Mouse (Mus musculus): Measurements from ENCODE around the gene Zfp628. TPM values are rescaled to one million over a fixed set of nuclear protein-coding genes. Genes with fewer than 3 reads are reported as not detected.
"Not testable (repeated sequence)": the region's sequence is repeated elsewhere in the genome, so short reads cannot be mapped to it uniquely, and the experiment has no call there.

The Zfp628 gene
- 4.3 and 4.7 TPM in 2 replicates for polyA plus RNA-seq (2016; fragmentation: Nextera tagmentation; extraction: Ambion mirVana)

DNA sequence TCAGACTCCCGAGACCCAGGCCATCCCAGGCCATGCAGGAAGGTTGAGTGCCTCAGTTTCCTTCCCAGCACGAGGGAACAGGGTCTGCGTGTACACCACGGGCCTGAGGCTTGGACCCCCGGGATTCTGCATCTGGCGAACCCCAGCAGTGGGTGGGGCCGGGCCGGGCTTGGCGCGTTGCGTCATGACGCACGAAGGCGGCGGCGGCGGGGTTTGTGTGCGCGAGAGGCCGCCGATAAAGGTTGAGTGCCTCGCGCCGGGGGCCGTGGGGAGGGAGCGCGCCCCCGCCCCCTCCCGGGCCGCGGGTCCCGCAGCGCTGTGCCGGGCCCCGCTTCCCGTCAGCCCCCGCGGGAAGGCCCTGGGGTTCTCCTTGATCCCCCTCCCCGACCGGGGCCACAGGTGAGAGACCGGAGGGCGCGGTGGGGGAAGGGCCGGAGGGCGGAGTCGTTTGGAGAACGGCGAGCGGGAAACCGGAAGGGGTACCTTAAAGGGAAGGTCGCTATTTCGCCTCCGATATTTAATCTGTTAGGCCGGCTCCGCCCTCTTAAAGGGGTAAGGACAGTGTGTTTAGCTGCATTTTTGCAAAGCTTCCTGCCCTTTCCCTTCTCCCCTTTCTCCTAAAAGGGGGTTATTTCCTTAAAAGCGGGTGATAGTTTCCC, at the start of gene Zfp628:
TSS of gene Zfp628 (plus strand) at position 211 of the 659 bp plus-strand sequence.
- under 1% methylated on average over 52 of the region's 56 CpGs for WGBS
- no peaks in the 10 kb centered on the region for H3K9me3 ChIP-seq (replicated peaks)
- no peaks in the 10 kb centered on the region for H3K27me3 ChIP-seq (ENCODE audit: low read depth, poor library complexity, severe bottlenecking)
- peaks cover 36% of the 10 kb centered on the region for H3K4me1 ChIP-seq
- peak within 1 kb of the TSS; percentile 99 for H3K27ac ChIP-seq (replicated peaks)
- H3K4me3 ChIP-seq = peak within 1 kb of the TSS; percentile 83
- DNase-seq (ENCODE audit: low spot score) = peak; percentile 93
- H3K36me3 ChIP-seq = peaks cover 31% of the 10 kb centered on the region

DNA sequence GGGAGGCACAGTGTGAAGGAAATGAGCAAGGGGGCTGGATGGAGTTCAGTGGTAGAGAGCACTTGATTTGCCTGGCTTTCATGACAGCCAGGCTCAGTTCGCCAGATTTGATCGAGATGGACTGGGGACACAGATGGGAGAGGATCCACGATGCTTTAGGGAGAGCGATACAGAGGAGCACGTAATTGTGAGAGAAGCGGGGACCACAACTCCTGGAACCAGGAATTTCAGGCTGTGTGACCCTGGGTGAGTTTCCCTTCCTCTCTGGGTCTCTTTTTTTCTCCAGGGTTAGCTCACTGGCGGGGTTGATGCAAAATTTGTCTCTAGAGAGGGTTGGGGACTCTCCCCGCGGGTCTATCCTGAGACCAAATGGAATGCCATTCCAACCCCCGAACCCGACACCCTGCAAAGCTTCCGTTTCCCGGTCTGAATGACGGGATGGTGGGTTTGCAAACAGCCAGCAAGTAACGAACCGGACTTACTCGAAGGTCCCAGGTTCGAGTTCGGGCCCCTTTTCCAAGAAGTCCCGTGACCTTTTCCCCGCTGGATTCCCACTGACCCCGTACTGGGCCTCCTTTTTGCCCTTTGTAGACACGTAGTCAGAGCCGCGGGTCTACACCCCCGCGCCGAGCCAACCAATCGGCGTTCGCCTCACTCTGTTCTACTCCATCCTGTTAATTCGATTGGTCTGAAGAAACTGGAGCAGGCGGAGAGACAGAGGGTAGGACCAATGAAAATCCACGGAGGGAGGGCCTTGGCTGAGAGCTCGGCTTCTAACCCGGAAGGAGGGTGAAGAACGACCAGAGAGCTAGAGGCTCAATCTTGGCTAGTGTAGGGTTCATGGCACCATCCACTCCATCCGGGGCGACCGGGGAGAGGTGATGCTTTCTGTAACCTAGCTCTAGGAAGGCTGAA, 49.2 kb upstream of the Zfp628 start:
- Histone ChIP-seq H3K9me3 (replicated peaks) (no peaks in the 10 kb centered on the region; the same call in 1 of the 2 replicates), H3K36me3 (no peaks in the 10 kb centered on the region), H3K4me3 (peak overlapping the region; percentile 56), H3K27me3 (ENCODE audit: low read depth, poor library complexity, severe bottlenecking) (no peaks in the 10 kb centered on the region), H3K27ac (replicated peaks) (peak overlapping the region; percentile 89), H3K4me1 (peaks cover 17% of the 10 kb centered on the region)
- DNase-seq (ENCODE audit: low spot score) = peak; percentile 95
- 5% methylated on average over 40 of the region's 40 CpGs for WGBS

DNA sequence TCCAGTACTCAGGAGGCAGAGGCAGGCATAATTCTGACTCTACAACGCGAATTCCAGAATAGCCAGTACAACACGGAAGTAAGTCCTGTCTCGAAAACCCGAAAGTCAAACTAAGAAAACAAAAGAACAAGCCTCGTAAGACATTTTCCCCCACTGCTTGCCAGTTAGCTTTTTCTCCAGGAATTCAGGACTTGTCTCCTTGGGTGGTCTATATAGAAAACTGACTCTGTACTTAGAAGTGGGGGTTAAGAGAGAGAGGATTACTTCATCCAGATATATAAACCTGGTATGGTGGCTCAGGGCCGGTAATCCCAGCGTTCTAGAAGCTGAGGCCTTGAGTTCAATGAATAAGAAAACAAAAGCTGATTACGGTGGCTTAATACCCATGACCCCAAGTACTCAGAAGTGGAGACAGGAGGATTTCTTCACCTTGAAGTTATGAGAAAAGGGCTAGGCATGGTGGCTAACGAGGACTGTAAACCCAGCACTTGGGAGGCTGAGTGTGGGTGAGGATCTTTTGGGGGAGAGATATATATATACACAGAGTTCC, 48.3 kb upstream of the Zfp628 start:
- Histone ChIP-seq H3K27me3 (ENCODE audit: low read depth, poor library complexity, severe bottlenecking) (no peaks in the 10 kb centered on the region), H3K4me3 (peak overlapping the region; percentile 56), H3K9me3 (replicated peaks) (no peaks in the 10 kb centered on the region; the same call in 1 of the 2 replicates), H3K27ac (replicated peaks) (peak overlapping the region; percentile 89), H3K36me3 (no peaks in the 10 kb centered on the region), H3K4me1 (peaks cover 17% of the 10 kb centered on the region)
- DNase-seq (ENCODE audit: low spot score) = no peak
- WGBS = 39% methylated on average over 10 of the region's 10 CpGs

DNA sequence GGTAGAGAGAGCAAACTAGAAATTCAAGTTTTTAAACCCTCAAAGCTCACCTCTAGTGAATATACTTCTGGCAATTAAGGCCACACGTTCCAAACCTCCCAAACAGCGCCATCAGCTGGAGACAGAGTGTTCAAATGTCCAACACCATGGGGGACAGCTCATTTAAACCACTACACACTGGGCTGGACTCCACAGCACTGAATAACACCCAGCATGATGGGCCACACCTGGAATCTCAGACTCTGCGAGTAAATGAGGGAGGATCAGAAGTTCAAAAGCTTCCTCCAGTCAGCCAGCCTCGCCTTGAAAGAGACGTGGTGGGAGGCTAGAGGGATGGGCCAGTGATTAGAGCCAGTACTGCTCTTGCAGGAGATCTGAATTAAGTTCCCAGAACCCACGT, 44.9 kb upstream of the Zfp628 start, which contains the start of gene Isoc2b:
TSS of gene Isoc2b (minus strand) at position 126 of the 400 bp plus-strand sequence.
- Histone ChIP-seq H3K27me3 (ENCODE audit: low read depth, poor library complexity, severe bottlenecking) (no peaks in the 10 kb centered on the region), H3K36me3 (no peaks in the 10 kb centered on the region), H3K4me3 (no peak within 1 kb of the TSS), H3K9me3 (replicated peaks) (no peaks in the 10 kb centered on the region; the same call in 1 of the 2 replicates), H3K4me1 (peaks cover 17% of the 10 kb centered on the region), H3K27ac (replicated peaks) (no peak within 1 kb of the TSS)
- 62% methylated on average over 6 of the region's 6 CpGs for WGBS
- DNase-seq (ENCODE audit: low spot score) = no peak

DNA sequence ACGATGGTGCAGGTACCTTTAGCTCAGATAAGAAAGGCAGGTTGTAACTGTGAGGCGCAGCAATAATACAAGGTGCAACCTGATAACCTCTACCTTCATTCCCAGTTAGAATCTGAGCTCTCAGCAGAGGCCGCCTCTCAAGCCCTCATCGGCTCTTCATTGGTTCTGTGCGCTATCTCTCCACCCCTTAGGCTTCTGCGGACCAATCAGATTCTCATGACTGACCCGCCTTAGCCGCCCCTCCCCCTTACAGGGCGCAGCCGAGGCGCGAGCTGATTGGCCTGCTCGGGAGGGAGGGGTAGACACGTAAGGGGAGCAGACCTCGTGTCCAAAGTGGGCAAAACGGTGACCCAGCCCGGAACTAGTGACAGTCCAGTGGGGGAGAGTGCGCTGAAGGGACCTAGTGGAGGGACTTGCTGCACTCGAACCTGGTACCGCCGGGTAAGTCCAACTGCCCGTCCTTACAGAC, 38.2 kb upstream of the Zfp628 start, which contains the start of gene Isoc2a:
TSS of gene Isoc2a (plus strand) at position 401 of the 469 bp plus-strand sequence.
- peak within 1 kb of the TSS; percentile 80 for H3K27ac ChIP-seq (replicated peaks)
- no peaks in the 10 kb centered on the region; the same call in 1 of the 2 replicates for H3K9me3 ChIP-seq (replicated peaks)
- no peaks in the 10 kb centered on the region for H3K36me3 ChIP-seq
- no peaks in the 10 kb centered on the region for H3K27me3 ChIP-seq (ENCODE audit: low read depth, poor library complexity, severe bottlenecking)
- DNase-seq (ENCODE audit: low spot score) = peak; percentile 94
- peak within 1 kb of the TSS; percentile 64 for H3K4me3 ChIP-seq
- H3K4me1 ChIP-seq = peaks cover 19% of the 10 kb centered on the region
- under 1% methylated on average over 22 of the region's 22 CpGs for WGBS

GRCm38 (mm10) chr7:4877226-4877625, 37.8 kb upstream of the Zfp628 start:
- Histone ChIP-seq H3K27ac (replicated peaks) (peak overlapping the region; percentile 80), H3K27me3 (ENCODE audit: low read depth, poor library complexity, severe bottlenecking) (no peaks in the 10 kb centered on the region), H3K4me1 (peaks cover 19% of the 10 kb centered on the region), H3K4me3 (peak overlapping the region; percentile 64), H3K36me3 (no peaks in the 10 kb centered on the region), H3K9me3 (replicated peaks) (no peaks in the 10 kb centered on the region; the same call in 1 of the 2 replicates)
- DNase-seq (ENCODE audit: low spot score) = no peak
- WGBS = 11% methylated on average over 11 of the region's 11 CpGs

- Histone ChIP-seq H3K9me3 (replicated peaks) (no peaks in the 10 kb centered on the region; the same call in 1 of the 2 replicates), H3K36me3 (no peaks in the 10 kb centered on the region), H3K27me3 (ENCODE audit: low read depth, poor library complexity, severe bottlenecking) (no peaks in the 10 kb centered on the region), H3K4me1 (peaks cover 19% of the 10 kb centered on the region), H3K27ac (replicated peaks) (no peak overlapping the region), H3K4me3 (no peak overlapping the region; the same call in 1 of the 2 replicates)
- no peak for DNase-seq (ENCODE audit: low spot score)
Measured at GRCm38 (mm10) chr7:4878186-4878585, 36.8 kb upstream of the Zfp628 start.

DNA sequence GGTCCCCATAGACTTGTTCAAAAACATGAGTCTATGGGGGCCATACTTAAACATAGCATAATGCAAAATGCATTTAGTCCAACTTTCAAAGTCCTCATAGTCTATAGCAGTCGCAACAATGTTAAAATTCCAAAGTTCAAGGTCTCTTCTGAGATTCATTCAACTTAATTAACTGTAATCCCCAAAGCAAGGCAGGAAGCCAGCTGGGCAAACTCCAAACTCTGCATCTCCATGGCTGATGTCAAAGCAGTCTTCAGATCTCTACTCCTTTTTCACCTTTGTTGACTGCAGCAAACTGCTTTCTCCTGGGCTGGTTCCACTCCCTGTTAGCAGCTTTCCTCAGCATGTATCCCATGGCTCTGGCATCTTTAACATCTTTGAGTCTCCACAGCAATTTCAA, 36.0 kb upstream of the Zfp628 start:
- not testable (repeated sequence) for H3K27me3 ChIP-seq (ENCODE audit: low read depth, poor library complexity, severe bottlenecking); H3K27ac ChIP-seq (replicated peaks); H3K4me3 ChIP-seq; H3K9me3 ChIP-seq (replicated peaks); H3K36me3 ChIP-seq; DNase-seq (ENCODE audit: low spot score)
- H3K4me1 ChIP-seq = peaks cover 19% of the 10 kb centered on the region
- 84% methylated on average over 1 of the region's 1 CpGs for WGBS

DNA sequence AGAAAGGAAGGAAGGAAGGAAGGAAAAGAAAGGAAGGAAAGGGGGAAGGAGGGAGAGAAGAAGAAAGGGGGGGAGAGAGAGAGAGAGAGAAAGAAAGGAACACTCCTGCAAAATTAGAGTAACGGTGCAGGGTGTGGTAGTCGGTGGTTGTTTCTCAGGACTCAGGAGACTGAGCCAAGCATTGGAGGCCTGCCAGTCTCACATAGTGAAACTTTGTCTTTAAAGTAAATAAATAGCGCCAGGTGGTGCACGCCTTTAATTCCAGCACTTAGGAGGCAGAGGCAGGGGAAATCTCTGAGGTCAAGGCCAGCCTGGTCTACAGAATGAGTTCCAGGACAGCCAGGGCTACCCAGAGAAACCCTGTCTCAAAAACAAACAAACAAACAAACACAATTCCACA, 28.3 kb upstream of the Zfp628 start:
- DNase-seq (ENCODE audit: low spot score) = no peak
- H3K27ac ChIP-seq (replicated peaks) = no peak overlapping the region
- no peaks in the 10 kb centered on the region for H3K4me1 ChIP-seq
- H3K36me3 ChIP-seq = no peaks in the 10 kb centered on the region
- H3K27me3 ChIP-seq (ENCODE audit: low read depth, poor library complexity, severe bottlenecking) = no peaks in the 10 kb centered on the region
- WGBS = 91% methylated on average over 4 of the region's 4 CpGs
- peaks cover 9% of the 10 kb centered on the region; the same call in 1 of the 2 replicates for H3K9me3 ChIP-seq (replicated peaks)
- H3K4me3 ChIP-seq = no peak overlapping the region

GRCm38 (mm10) chr7:4895186-4895585, 19.8 kb upstream of the Zfp628 start:
- Histone ChIP-seq H3K9me3 (replicated peaks) (no peaks in the 10 kb centered on the region; the same call in 1 of the 2 replicates), H3K4me1 (peaks cover 15% of the 10 kb centered on the region), H3K27ac (replicated peaks) (no peak overlapping the region), H3K27me3 (ENCODE audit: low read depth, poor library complexity, severe bottlenecking) (peaks cover 16% of the 10 kb centered on the region), H3K36me3 (no peaks in the 10 kb centered on the region), H3K4me3 (no peak overlapping the region)
- DNase-seq (ENCODE audit: low spot score) = no peak
- 68% methylated on average over 11 of the region's 11 CpGs for WGBS

DNA sequence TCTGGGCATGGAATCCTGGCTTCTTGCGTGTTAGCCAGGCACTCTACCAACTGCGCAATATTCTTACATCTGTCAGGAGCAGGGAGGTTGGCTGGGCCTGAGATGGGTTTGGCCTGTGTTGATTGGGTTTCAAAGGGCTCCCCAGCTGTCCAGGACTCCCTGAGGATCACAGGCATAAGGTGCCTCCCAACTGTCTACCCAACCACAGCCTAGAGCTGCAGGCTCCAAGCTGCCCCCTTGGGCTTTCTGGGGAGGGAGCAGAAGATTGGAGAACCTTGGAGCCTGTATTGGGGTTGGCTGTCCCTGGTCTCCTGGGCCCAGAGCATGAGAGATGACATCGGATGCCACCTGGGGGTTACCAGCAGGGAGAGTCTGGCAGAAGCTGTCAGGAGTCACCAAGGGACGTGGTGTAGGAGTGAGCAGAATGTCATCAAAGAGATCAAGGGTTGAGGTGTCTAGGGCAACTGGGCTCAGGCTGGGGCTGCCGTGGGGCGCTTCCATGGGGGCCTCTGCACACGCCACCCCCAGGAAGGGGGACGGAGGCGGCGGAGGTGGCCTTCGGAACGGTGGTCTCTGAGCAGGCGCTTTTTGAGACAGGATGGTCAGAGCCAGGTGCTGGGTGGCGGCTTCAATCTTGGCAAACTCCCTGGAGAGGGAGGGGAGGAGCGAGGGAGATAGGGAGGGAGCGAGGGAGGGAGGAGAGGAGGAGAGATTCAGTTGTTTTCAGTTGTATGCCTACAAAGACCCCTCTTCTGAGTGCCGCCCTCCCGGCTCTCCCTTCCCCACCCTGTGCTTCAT, 16.0 kb upstream of the Zfp628 start:
- Histone ChIP-seq H3K27me3 (ENCODE audit: low read depth, poor library complexity, severe bottlenecking) (peaks cover 26% of the 10 kb centered on the region), H3K27ac (replicated peaks) (peak overlapping the region; percentile 57), H3K9me3 (replicated peaks) (peaks cover 5% of the 10 kb centered on the region; the same call in 1 of the 2 replicates), H3K36me3 (no peaks in the 10 kb centered on the region), H3K4me3 (peak overlapping the region; percentile 41), H3K4me1 (peaks cover 19% of the 10 kb centered on the region)
- 18% methylated on average over 18 of the region's 18 CpGs for WGBS
- DNase-seq (ENCODE audit: low spot score) = no peak
